Mouse (Mus musculus) forebrain, embryonic 10.5 days (tissue): Measurements from ENCODE around the gene Celf2. TPM values are rescaled to one million over a fixed set of nuclear protein-coding genes. Genes with fewer than 3 reads are reported as not detected.

Source experiments
- DNase-seq: peaks from one replicate; pipeline ENCODE4 v3.0.0-alpha.2; 2017; ENCODE audit warnings: low spot score; ENCODE audit errors: extremely low spot score
- H3K27ac ChIP-seq: fragments of 300-500 bp; sonication (generic); 2 replicates; pipeline ENCODE4 v1.5.1; 2016; ENCODE audit warnings: mild to moderate bottlenecking
- H3K27me3 ChIP-seq: fragments of 300-500 bp; sonication (generic); 2 replicates; pipeline ENCODE4 v1.6.1; 2016; ENCODE audit warnings: mild to moderate bottlenecking; ENCODE audit not compliant: poor library complexity, severe bottlenecking
- H3K36me3 ChIP-seq: fragments of 300-500 bp; sonication (generic); replicated peaks from 2 replicates; pipeline ENCODE4 v1.6.1; 2016; ENCODE audit warnings: mild to moderate bottlenecking, moderate library complexity
- H3K4me1 ChIP-seq: fragments of 300-500 bp; sonication (generic); 2 replicates; pipeline ENCODE4 v1.6.1; 2016
- H3K4me3 ChIP-seq: fragments of 300-500 bp; sonication (generic); 2 replicates; pipeline ENCODE4 v1.5.1; 2016; ENCODE audit warnings: mild to moderate bottlenecking, moderate library complexity
- H3K9me3 ChIP-seq: fragments of 300-500 bp; sonication (generic); 2 replicates; pipeline ENCODE4 v1.6.1; 2016; ENCODE audit warnings: mild to moderate bottlenecking, moderate library complexity
- WGBS: fragments of 180-500 bp; shearing (Covaris S2); methylation state at CpG from one replicate; pipeline ENCODE4 v1.1.7; 2016; 5-methylcytosine and 5-hydroxymethylcytosine counted together
- polyA plus RNA-seq: library from polyadenylated mRNA; unstranded; fragments of >200 nt; fragmentation: Nextera tagmentation; extraction: Ambion mirVana; gene quantifications from 2 replicates; pipeline ENCODE4 v1.2.1, GENCODE M21; 2016

The Celf2 gene
- polyA plus RNA-seq, 1 experiment from 2014 or later, result 58.2 TPM

GRCm38 (mm10) chr2:6545127-6545931 is 964.0 kb downstream of the Celf2 start:
- peak overlapping the region; percentile 26; the same call in 1 of the 2 replicates for H3K27ac ChIP-seq
- no peak overlapping the region for H3K4me3 ChIP-seq
- WGBS, result 87% methylated on average over 10 of the region's 10 CpGs
- no peaks in the 10 kb centered on the region for H3K27me3 ChIP-seq
- H3K4me1 ChIP-seq, result peaks cover 32% of the 10 kb centered on the region
- peaks cover 9% of the 10 kb centered on the region; the same call in 1 of the 2 replicates for H3K36me3 ChIP-seq
- no peak for DNase-seq
- no peaks in the 10 kb centered on the region for H3K9me3 ChIP-seq

DNA sequence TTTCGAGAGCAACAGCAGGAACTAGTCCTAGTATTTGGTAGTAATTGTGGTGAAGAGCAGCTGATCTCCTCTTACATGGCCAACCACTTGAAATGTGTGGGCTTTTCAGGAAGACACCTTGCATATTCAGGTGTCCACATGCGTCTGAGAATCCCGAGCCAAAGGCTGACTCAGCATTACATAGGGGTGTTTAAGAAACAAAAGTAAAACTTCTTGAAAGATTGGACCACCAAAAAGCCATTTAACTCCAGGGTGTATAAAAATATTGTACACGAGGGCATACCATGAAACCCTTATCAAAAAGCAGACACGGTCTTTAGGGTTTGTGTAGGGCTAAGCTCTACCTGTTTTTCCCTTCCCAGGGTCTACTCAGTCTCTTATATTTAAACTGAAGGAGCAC is 965.7 kb downstream of the Celf2 start:
- H3K4me3 ChIP-seq, result no peak overlapping the region
- DNase-seq, result no peak
- no peaks in the 10 kb centered on the region for H3K9me3 ChIP-seq
- no peaks in the 10 kb centered on the region for H3K27me3 ChIP-seq
- no peak overlapping the region for H3K27ac ChIP-seq
- H3K4me1 ChIP-seq, result peaks cover 28% of the 10 kb centered on the region
- H3K36me3 ChIP-seq, result 0 out of 2 replicates have a peak, but pooled peaks cover 6% of the 10 kb centered on the region
- WGBS, result 95% methylated on average over 5 of the region's 5 CpGs

GRCm38 (mm10) chr2:6542556-6543180 is 966.7 kb downstream of the Celf2 start:
- Histone ChIP-seq H3K4me1 (peaks cover 22% of the 10 kb centered on the region), H3K9me3 (no peaks in the 10 kb centered on the region), H3K27ac (no peak overlapping the region), H3K4me3 (no peak overlapping the region), H3K36me3 (0 out of 2 replicates have a peak, but pooled peaks cover 6% of the 10 kb centered on the region), H3K27me3 (no peaks in the 10 kb centered on the region)
- WGBS, result 92% methylated on average over 12 of the region's 12 CpGs
- peak; percentile 10 for DNase-seq

GRCm38 (mm10) chr2:6540825-6541224 is 968.5 kb downstream of the Celf2 start:
- H3K27me3 ChIP-seq, result no peaks in the 10 kb centered on the region
- WGBS, result 83% methylated on average over 5 of the region's 6 CpGs
- H3K9me3 ChIP-seq, result no peaks in the 10 kb centered on the region
- H3K27ac ChIP-seq, result 0 out of 2 replicates have a peak overlapping the region, but pooled peaks have one; percentile 22
- 0 out of 2 replicates have a peak, but pooled peaks cover 6% of the 10 kb centered on the region for H3K36me3 ChIP-seq
- H3K4me3 ChIP-seq, result no peak overlapping the region
- DNase-seq, result peak; percentile 12
- H3K4me1 ChIP-seq, result peaks cover 6% of the 10 kb centered on the region

DNA sequence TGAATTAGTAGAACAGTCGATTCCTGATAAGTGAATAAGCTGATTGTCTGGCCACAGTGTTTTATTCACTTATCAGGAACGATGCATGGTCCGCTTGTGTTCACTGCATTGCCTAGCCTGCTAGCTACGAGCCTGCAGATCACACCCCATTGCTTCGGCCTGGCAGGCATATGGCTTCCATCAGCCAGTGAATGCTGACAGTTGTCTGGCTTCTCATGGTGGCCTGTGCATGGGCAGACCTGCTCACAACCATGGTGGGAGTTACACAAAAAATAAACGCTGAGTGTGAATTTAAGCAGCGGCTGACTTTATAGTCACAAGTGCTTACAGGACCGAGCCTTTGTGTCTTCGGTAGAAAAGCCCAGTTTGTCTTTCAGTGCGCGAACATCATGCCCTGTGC is 969.3 kb downstream of the Celf2 start:
- no peak overlapping the region for H3K4me3 ChIP-seq
- no peak overlapping the region for H3K27ac ChIP-seq
- H3K36me3 ChIP-seq, result 0 out of 2 replicates have a peak, but pooled peaks cover 6% of the 10 kb centered on the region
- H3K4me1 ChIP-seq, result no peaks in the 10 kb centered on the region
- DNase-seq, result peak; percentile 13
- WGBS, result 89% methylated on average over 11 of the region's 11 CpGs
- H3K9me3 ChIP-seq, result no peaks in the 10 kb centered on the region
- H3K27me3 ChIP-seq, result no peaks in the 10 kb centered on the region

DNA sequence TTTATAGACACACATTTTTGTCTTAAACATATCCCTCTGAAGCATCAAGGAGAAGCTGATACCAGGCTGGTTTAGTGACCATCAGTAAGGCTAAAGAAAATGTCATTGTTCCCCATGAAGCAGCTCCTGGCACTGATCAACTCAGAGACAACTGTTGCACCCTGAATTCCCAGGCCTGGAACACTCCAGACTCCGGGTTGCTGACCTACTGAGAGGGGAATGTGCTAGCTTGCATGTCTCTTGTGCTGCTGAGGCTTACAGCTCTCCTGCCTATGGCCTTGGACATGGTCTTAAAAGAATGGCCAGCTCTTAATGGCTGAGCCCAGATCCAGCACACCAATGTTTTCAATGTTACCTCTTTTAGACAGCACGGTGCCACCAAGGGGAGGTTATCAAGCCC is 970.9 kb downstream of the Celf2 start:
- H3K27ac ChIP-seq, result no peak overlapping the region

DNA sequence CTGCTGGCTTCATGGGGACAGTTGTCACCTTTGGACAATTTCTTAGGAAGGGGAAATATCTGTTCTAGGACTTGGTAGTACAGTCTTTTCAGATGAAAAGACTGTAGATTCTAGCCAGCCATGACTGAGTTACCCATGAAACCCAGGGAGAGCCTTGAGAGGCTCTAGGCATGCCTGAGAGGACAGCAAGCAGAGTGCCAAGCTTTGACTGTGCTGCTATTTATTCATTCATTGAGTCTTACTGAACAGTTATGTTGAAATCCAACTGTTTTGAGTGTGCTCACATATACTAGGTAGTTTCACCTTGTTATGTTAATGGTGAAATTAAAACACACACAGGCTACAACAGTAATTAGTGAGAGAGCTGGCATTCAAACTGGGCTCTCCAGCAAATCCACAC is 971.3 kb downstream of the Celf2 start:
- Histone ChIP-seq H3K4me3 (no peak overlapping the region), H3K27me3 (no peaks in the 10 kb centered on the region), H3K36me3 (0 out of 2 replicates have a peak, but pooled peaks cover 6% of the 10 kb centered on the region), H3K27ac (no peak overlapping the region), H3K4me1 (no peaks in the 10 kb centered on the region), H3K9me3 (no peaks in the 10 kb centered on the region)
- no peak for DNase-seq

More for the DNA sequence above, 970.9 kb downstream of the Celf2 start:
- Histone ChIP-seq H3K36me3 (0 out of 2 replicates have a peak, but pooled peaks cover 6% of the 10 kb centered on the region), H3K4me3 (no peak overlapping the region), H3K27me3 (no peaks in the 10 kb centered on the region), H3K9me3 (no peaks in the 10 kb centered on the region), H3K4me1 (no peaks in the 10 kb centered on the region)
- WGBS, result 88% methylated on average over 2 of the region's 2 CpGs
- DNase-seq, result no peak

DNA sequence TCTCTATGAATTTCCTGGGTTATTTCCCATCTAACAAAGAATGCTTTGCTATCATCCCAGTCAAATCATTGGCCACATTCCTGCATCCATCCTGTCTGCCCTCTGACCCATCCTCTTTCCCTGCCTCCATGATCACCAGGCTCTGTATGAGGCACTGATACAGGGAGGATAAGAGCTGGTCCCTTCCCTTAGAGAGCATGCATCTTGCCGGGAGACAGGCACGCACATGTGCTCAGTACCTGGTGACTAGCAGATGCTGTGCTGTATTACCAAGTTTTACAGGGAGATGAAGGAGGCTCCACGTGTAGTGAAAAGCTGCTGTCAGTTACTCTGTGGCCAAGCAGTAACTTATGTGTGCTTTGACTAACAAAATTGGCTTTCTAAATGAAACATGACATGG is 972.0 kb downstream of the Celf2 start:
- H3K4me3 ChIP-seq, result no peak overlapping the region
- 90% methylated on average over 3 of the region's 3 CpGs for WGBS
- H3K36me3 ChIP-seq, result 0 out of 2 replicates have a peak, but pooled peaks cover 6% of the 10 kb centered on the region
- no peaks in the 10 kb centered on the region for H3K27me3 ChIP-seq
- no peaks in the 10 kb centered on the region for H3K9me3 ChIP-seq
- no peaks in the 10 kb centered on the region for H3K4me1 ChIP-seq
- no peak for DNase-seq
- H3K27ac ChIP-seq, result no peak overlapping the region

DNA sequence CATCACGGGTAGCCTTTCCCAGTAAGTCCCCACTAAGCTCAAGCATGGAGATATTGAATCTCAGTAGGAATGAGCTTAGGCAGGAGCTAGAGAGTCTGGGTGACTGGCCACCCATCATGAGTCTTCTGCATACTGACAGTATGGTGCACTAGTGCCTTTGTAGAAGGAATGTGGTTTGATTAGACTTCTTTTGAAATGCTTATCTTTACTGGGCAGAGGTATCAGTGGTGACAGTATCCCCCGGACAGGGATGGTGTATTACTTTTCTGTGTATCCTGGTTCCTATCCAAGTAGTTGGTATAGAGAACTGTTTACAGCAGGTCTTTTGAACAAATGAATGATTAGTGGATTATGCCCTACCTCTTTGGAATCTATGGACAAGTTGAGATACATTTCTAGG is 973.0 kb downstream of the Celf2 start:
- WGBS, result 88% methylated on average over 2 of the region's 2 CpGs
- Histone ChIP-seq H3K27ac (no peak overlapping the region), H3K4me3 (no peak overlapping the region), H3K27me3 (no peaks in the 10 kb centered on the region), H3K4me1 (no peaks in the 10 kb centered on the region), H3K36me3 (0 out of 2 replicates have a peak, but pooled peaks cover 4% of the 10 kb centered on the region), H3K9me3 (no peaks in the 10 kb centered on the region)
- no peak for DNase-seq

- Histone ChIP-seq H3K4me3 (no peak overlapping the region), H3K9me3 (no peaks in the 10 kb centered on the region), H3K36me3 (no peaks in the 10 kb centered on the region), H3K4me1 (no peaks in the 10 kb centered on the region), H3K27ac (no peak overlapping the region), H3K27me3 (no peaks in the 10 kb centered on the region)
- whole genome bisulfite sequencing, result 67% methylated on average over 4 of the region's 4 CpGs
- DNase-seq, result no peak
Measured at GRCm38 (mm10) chr2:6532341-6532740, 977.0 kb downstream of the Celf2 start.

DNA sequence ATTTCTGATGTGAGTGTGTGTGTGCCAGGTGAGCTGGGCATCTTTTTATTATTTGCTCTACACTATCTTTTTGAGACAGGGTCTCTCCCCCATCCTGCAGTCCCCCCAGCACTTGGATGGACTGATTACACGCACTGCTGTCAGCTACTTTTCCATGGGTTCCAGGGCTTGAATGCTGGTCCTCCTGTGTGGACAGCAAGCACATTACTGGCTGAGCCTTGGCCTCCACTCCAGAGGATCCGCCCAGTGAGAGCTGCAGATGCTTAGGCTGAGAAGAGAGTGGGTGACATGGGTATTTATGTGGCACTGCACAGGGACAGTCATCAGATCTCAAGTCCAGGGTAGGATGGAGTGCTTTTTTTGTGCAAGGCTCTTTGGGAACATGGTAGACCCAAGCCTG is 981.3 kb downstream of the Celf2 start:
- Histone ChIP-seq H3K4me1 (no peaks in the 10 kb centered on the region), H3K36me3 (no peaks in the 10 kb centered on the region), H3K27me3 (no peaks in the 10 kb centered on the region), H3K27ac (no peak overlapping the region), H3K9me3 (no peaks in the 10 kb centered on the region), H3K4me3 (no peak overlapping the region)
- WGBS, result 87% methylated on average over 2 of the region's 2 CpGs
- DNase-seq, result no peak

DNA sequence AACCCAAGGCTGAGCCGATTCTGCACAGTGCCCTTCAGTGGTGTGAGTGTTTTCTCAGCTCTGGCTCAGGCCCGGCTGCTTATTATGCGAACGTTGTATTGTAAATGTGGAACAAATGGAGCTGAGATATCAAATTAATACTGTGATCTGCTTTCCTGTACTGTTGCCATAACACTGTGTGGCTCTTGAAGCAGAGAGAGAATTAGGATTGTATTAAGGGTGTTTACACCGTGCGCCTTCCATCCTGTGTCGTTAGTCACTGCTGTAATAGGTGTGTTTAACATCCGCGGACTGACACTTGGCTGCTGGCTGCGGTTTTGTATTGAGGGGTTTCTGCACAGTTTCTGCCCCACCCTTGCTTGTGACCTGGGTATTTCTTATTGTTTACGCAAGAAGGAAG is 982.5 kb downstream of the Celf2 start:
- no peak for DNase-seq
- H3K4me3 ChIP-seq, result no peak overlapping the region
- H3K36me3 ChIP-seq, result no peaks in the 10 kb centered on the region
- WGBS, result 92% methylated on average over 11 of the region's 11 CpGs
- no peaks in the 10 kb centered on the region for H3K9me3 ChIP-seq
- H3K27ac ChIP-seq, result no peak overlapping the region
- H3K27me3 ChIP-seq, result no peaks in the 10 kb centered on the region
- H3K4me1 ChIP-seq, result no peaks in the 10 kb centered on the region

DNA sequence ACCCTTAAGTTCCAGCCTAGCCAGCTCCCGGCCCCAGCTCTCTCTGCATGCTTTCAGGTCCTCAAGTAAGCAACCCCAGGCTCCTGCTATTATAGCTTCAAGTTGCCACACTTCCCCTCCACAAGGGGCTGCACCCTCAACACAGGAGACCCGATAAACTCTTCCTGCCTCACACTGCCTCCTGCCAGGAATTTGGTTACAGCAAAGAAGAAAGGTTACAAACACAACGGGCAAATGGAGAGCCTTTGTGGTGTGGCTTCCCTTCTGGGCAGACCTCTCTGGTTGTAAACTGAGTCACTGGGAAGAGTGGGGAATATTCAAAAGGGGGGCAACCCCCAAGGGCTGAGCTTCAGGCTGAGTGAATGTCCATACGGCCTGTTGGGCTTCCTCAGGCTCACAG is 983.1 kb downstream of the Celf2 start:
- Histone ChIP-seq H3K27ac (no peak overlapping the region), H3K4me1 (no peaks in the 10 kb centered on the region), H3K4me3 (no peak overlapping the region), H3K27me3 (no peaks in the 10 kb centered on the region), H3K9me3 (no peaks in the 10 kb centered on the region), H3K36me3 (no peaks in the 10 kb centered on the region)
- DNase-seq, result no peak
- WGBS, result 70% methylated on average over 4 of the region's 4 CpGs
